Mouse (Mus musculus): Measurements from ENCODE around the gene Gm20431. TPM values are rescaled to one million over a fixed set of nuclear protein-coding genes. Genes with fewer than 3 reads are reported as not detected.

The Gm20431 gene
- polyA plus RNA-seq (2014; fragmentation: Nextera tagmentation; extraction: Ambion mirVana) = 5.2 and 5.6 TPM in 2 replicates

GRCm38 (mm10) chr2:167661270-167662203 lies at the start of gene Gm20431:
Gm20431 (minus strand) TSS chr2:167661496.
- peak within 1 kb of the TSS; percentile 84 for H3K4me3 ChIP-seq (ENCODE audit: low read depth, low read length)
- no peaks in the 10 kb centered on the region for H3K36me3 ChIP-seq (replicated peaks; ENCODE audit: control insufficient read depth, insufficient read depth, low read depth, low read length)
- H3K27ac ChIP-seq (replicated peaks; ENCODE audit: low read depth, low read length) = 0 out of 2 replicates have a peak within 1 kb of the TSS, but pooled peaks have one; percentile 21
- H3K9ac ChIP-seq (replicated peaks; ENCODE audit: low read length) = peak within 1 kb of the TSS; percentile 87
- no peaks in the 10 kb centered on the region for H3K9me3 ChIP-seq (replicated peaks; ENCODE audit: control insufficient read depth, low read length)
- H3K4me2 ChIP-seq (ENCODE audit: low read depth, low read length) = peak within 1 kb of the TSS; percentile 93
- H3K27me3 ChIP-seq (ENCODE audit: control insufficient read depth, insufficient read depth, low read length) = no peaks in the 10 kb centered on the region
- DNase-seq (ENCODE audit: low spot score) (peak; percentile 97), ATAC-seq (replicated peaks; ENCODE audit: insufficient number of reproducible peaks, low FRiP score, low TSS enrichment, low read depth) (peak; percentile 89)
- WGBS = under 1% methylated on average over 103 of the region's 110 CpGs
- peaks cover 5% of the 10 kb centered on the region for H3K4me1 ChIP-seq (ENCODE audit: control insufficient read depth, insufficient read depth, low read length)

- H3K9me3 ChIP-seq (replicated peaks; ENCODE audit: control insufficient read depth, low read length) = no peaks in the 10 kb centered on the region
- no peaks in the 10 kb centered on the region for H3K4me1 ChIP-seq (ENCODE audit: control insufficient read depth, insufficient read depth, low read length)
- no peak overlapping the region for H3K27ac ChIP-seq (replicated peaks; ENCODE audit: low read depth, low read length)
- no peak overlapping the region for H3K4me2 ChIP-seq (ENCODE audit: low read depth, low read length)
- 66% methylated on average over 6 of the region's 6 CpGs for WGBS
- H3K27me3 ChIP-seq (ENCODE audit: control insufficient read depth, insufficient read depth, low read length) = no peaks in the 10 kb centered on the region
- ATAC-seq (replicated peaks; ENCODE audit: insufficient number of reproducible peaks, low FRiP score, low TSS enrichment, low read depth) (no peak), DNase-seq (ENCODE audit: low spot score) (no peak)
- no peaks in the 10 kb centered on the region for H3K36me3 ChIP-seq (replicated peaks; ENCODE audit: control insufficient read depth, insufficient read depth, low read depth, low read length)
- no peak overlapping the region for H3K9ac ChIP-seq (replicated peaks; ENCODE audit: low read length)
- H3K4me3 ChIP-seq (ENCODE audit: low read depth, low read length) = no peak overlapping the region
These were observed 49.3 kb upstream of the Gm20431 start for GRCm38 (mm10) chr2:167710574-167710973.

- DNase-seq (ENCODE audit: low spot score) = no peak
- H3K4me2 ChIP-seq (ENCODE audit: low read depth, low read length) = no peak overlapping the region
- no peak overlapping the region for H3K4me3 ChIP-seq (ENCODE audit: low read depth, low read length)
- H3K27me3 ChIP-seq (ENCODE audit: control insufficient read depth, insufficient read depth, low read length) = no peaks in the 10 kb centered on the region
- H3K27ac ChIP-seq (replicated peaks; ENCODE audit: low read depth, low read length) = no peak overlapping the region
- no peaks in the 10 kb centered on the region for H3K4me1 ChIP-seq (ENCODE audit: control insufficient read depth, insufficient read depth, low read length)
- no peaks in the 10 kb centered on the region for H3K36me3 ChIP-seq (replicated peaks; ENCODE audit: control insufficient read depth, insufficient read depth, low read depth, low read length)
- WGBS = 59% methylated on average over 6 of the region's 6 CpGs
- no peak overlapping the region for H3K9ac ChIP-seq (replicated peaks; ENCODE audit: low read length)
- no peak for ATAC-seq (replicated peaks; ENCODE audit: insufficient number of reproducible peaks, low FRiP score, low TSS enrichment, low read depth)
- no peaks in the 10 kb centered on the region for H3K9me3 ChIP-seq (replicated peaks; ENCODE audit: control insufficient read depth, low read length)
These were observed 48.7 kb upstream of the Gm20431 start for GRCm38 (mm10) chr2:167709969-167710368.

DNA sequence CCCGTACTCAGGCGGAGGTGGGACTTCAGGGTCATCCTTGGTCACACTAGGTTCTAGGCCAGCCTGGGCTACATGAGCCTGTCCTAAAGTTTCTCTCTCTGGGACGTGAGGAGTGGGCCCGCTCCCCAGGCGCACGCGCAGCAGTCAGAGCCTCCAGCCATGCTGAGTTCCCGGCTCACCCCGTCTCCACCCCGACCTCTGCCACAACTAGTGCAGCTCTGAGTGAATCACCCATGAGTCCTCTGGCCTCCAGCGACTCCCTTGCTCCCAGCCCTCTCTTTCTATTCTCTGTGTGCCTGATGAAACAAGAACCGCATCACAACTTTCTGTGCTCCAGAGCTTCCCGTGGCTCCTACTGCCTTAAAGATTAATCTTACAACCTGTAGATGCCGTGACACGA lies 47.1 kb upstream of the Gm20431 start:
- H3K4me1 ChIP-seq (ENCODE audit: control insufficient read depth, insufficient read depth, low read length) = no peaks in the 10 kb centered on the region
- H3K9me3 ChIP-seq (replicated peaks; ENCODE audit: control insufficient read depth, low read length) = no peaks in the 10 kb centered on the region
- no peaks in the 10 kb centered on the region for H3K36me3 ChIP-seq (replicated peaks; ENCODE audit: control insufficient read depth, insufficient read depth, low read depth, low read length)
- no peak overlapping the region for H3K9ac ChIP-seq (replicated peaks; ENCODE audit: low read length)
- no peak overlapping the region for H3K27ac ChIP-seq (replicated peaks; ENCODE audit: low read depth, low read length)
- no peak for ATAC-seq (replicated peaks; ENCODE audit: insufficient number of reproducible peaks, low FRiP score, low TSS enrichment, low read depth)
- WGBS = 59% methylated on average over 15 of the region's 15 CpGs
- H3K27me3 ChIP-seq (ENCODE audit: control insufficient read depth, insufficient read depth, low read length) = no peaks in the 10 kb centered on the region
- no peak overlapping the region for H3K4me2 ChIP-seq (ENCODE audit: low read depth, low read length)
- no peak overlapping the region for H3K4me3 ChIP-seq (ENCODE audit: low read depth, low read length)
- DNase-seq (ENCODE audit: low spot score) = no peak

DNA sequence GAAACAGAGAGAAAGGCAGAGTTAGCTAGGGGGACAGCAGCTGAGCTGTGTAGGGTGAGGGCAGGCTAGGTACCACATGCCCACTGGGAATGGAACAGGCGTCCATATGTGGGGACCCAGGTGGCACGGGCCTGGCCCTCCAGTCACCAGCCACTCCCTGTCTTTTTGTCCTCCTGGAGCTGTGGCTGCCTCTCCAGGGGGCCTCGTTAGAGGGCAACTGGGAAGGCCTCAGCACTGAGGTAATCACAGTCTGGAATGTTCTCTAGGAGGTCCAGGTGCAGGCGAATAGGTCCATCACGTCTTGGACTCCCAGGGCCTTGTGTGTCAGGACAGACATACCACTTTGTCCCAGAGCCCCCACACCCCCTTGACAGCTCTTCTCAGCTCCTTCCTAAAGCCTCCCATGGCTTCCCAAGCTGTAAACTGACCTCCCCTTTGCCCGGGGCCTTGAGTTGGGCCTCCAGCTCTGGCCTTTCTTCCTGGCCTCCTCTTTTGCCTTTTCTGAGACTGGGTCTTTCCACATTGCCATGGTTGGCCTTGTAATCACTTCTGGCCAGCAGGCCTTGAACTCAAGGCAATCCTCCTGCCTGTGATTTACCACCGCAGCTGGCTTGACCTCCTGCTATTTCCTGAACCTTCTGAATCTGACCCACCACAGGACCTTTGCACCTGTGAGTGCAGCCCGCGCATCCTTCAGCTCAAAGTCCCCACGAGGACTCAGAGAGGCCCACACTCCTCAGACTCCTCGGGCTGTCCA lies 45.1 kb upstream of the Gm20431 start:
- no peaks in the 10 kb centered on the region for H3K4me1 ChIP-seq (ENCODE audit: control insufficient read depth, insufficient read depth, low read length)
- no peaks in the 10 kb centered on the region for H3K9me3 ChIP-seq (replicated peaks; ENCODE audit: control insufficient read depth, low read length)
- 70% methylated on average over 11 of the region's 11 CpGs for WGBS
- no peak overlapping the region for H3K4me3 ChIP-seq (ENCODE audit: low read depth, low read length)
- H3K27ac ChIP-seq (replicated peaks; ENCODE audit: low read depth, low read length) = no peak overlapping the region
- no peaks in the 10 kb centered on the region for H3K36me3 ChIP-seq (replicated peaks; ENCODE audit: control insufficient read depth, insufficient read depth, low read depth, low read length)
- no peak overlapping the region for H3K9ac ChIP-seq (replicated peaks; ENCODE audit: low read length)
- no peak for ATAC-seq (replicated peaks; ENCODE audit: insufficient number of reproducible peaks, low FRiP score, low TSS enrichment, low read depth)
- no peak for DNase-seq (ENCODE audit: low spot score)
- no peaks in the 10 kb centered on the region for H3K27me3 ChIP-seq (ENCODE audit: control insufficient read depth, insufficient read depth, low read length)
- no peak overlapping the region for H3K4me2 ChIP-seq (ENCODE audit: low read depth, low read length)

GRCm38 (mm10) chr2:167704409-167704808 lies 43.1 kb upstream of the Gm20431 start:
- no peak overlapping the region for H3K27ac ChIP-seq (replicated peaks; ENCODE audit: low read depth, low read length)
- no peak for ATAC-seq (replicated peaks; ENCODE audit: insufficient number of reproducible peaks, low FRiP score, low TSS enrichment, low read depth)
- H3K4me2 ChIP-seq (ENCODE audit: low read depth, low read length) = no peak overlapping the region
- 77% methylated on average over 4 of the region's 4 CpGs for WGBS
- no peaks in the 10 kb centered on the region for H3K36me3 ChIP-seq (replicated peaks; ENCODE audit: control insufficient read depth, insufficient read depth, low read depth, low read length)
- no peak for DNase-seq (ENCODE audit: low spot score)
- no peaks in the 10 kb centered on the region for H3K27me3 ChIP-seq (ENCODE audit: control insufficient read depth, insufficient read depth, low read length)
- H3K4me1 ChIP-seq (ENCODE audit: control insufficient read depth, insufficient read depth, low read length) = no peaks in the 10 kb centered on the region
- no peak overlapping the region for H3K4me3 ChIP-seq (ENCODE audit: low read depth, low read length)
- H3K9ac ChIP-seq (replicated peaks; ENCODE audit: low read length) = no peak overlapping the region
- no peaks in the 10 kb centered on the region for H3K9me3 ChIP-seq (replicated peaks; ENCODE audit: control insufficient read depth, low read length)

DNA sequence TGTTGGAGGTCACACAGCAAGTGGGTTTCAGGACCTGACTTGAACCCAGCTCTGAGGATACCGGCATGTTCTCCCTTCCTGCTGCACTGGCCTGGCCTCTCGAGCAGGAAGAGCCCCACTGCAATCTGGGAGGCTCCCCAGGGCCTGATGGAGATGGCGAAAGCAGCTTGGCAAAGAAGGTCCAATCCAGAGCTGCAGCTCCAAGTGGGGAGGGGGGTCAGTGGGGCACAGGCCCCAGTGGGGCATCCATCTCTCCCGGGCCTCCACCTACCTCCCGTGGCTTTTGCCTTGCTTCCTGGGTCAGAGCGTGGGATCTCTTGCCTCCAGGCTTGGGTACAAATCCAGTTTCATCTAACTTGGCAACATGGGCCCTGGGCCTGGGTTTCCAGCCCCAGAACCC lies 40.8 kb upstream of the Gm20431 start:
- no peak overlapping the region for H3K4me3 ChIP-seq (ENCODE audit: low read depth, low read length)
- no peak overlapping the region for H3K4me2 ChIP-seq (ENCODE audit: low read depth, low read length)
- 69% methylated on average over 6 of the region's 6 CpGs for WGBS
- no peak for ATAC-seq (replicated peaks; ENCODE audit: insufficient number of reproducible peaks, low FRiP score, low TSS enrichment, low read depth)
- H3K9ac ChIP-seq (replicated peaks; ENCODE audit: low read length) = no peak overlapping the region
- H3K9me3 ChIP-seq (replicated peaks; ENCODE audit: control insufficient read depth, low read length) = no peaks in the 10 kb centered on the region
- no peak overlapping the region for H3K27ac ChIP-seq (replicated peaks; ENCODE audit: low read depth, low read length)
- DNase-seq (ENCODE audit: low spot score) = no peak
- H3K27me3 ChIP-seq (ENCODE audit: control insufficient read depth, insufficient read depth, low read length) = no peaks in the 10 kb centered on the region
- H3K4me1 ChIP-seq (ENCODE audit: control insufficient read depth, insufficient read depth, low read length) = no peaks in the 10 kb centered on the region
- H3K36me3 ChIP-seq (replicated peaks; ENCODE audit: control insufficient read depth, insufficient read depth, low read depth, low read length) = no peaks in the 10 kb centered on the region

- Histone ChIP-seq H3K27ac (replicated peaks; ENCODE audit: low read depth, low read length) (no peak overlapping the region), H3K9ac (replicated peaks; ENCODE audit: low read length) (no peak overlapping the region), H3K27me3 (ENCODE audit: control insufficient read depth, insufficient read depth, low read length) (no peaks in the 10 kb centered on the region), H3K36me3 (replicated peaks; ENCODE audit: control insufficient read depth, insufficient read depth, low read depth, low read length) (no peaks in the 10 kb centered on the region), H3K4me2 (ENCODE audit: low read depth, low read length) (no peak overlapping the region), H3K4me3 (ENCODE audit: low read depth, low read length) (no peak overlapping the region), H3K9me3 (replicated peaks; ENCODE audit: control insufficient read depth, low read length) (no peaks in the 10 kb centered on the region), H3K4me1 (ENCODE audit: control insufficient read depth, insufficient read depth, low read length) (no peaks in the 10 kb centered on the region)
- WGBS = 76% methylated on average over 5 of the region's 5 CpGs
- ATAC-seq (replicated peaks; ENCODE audit: insufficient number of reproducible peaks, low FRiP score, low TSS enrichment, low read depth) (no peak), DNase-seq (ENCODE audit: low spot score) (no peak)
These were observed 40.2 kb upstream of the Gm20431 start for GRCm38 (mm10) chr2:167701472-167701871.

All from embryonic facial prominence, embryonic 11.5 days (tissue).